Mouse (Mus musculus) Patski (cell line): ENCODE measurements around the gene Edem1. TPM values are rescaled to one million over a fixed set of nuclear protein-coding genes. Genes with fewer than 3 reads are reported as not detected.

Experiments
- ATAC-seq: fragments of 100-300 bp; one replicate; pipeline ENCODE4 v1.8.0; 2021
- CTCF ChIA-PET: fragments of 350-600 bp; sonication (Branson Sonifier 250); formaldehyde crosslinking; loops from one replicate; lab custom pipeline; 2022; ENCODE audit warnings: inconsistent platforms; lab: Charles Lee
- POLR2A ChIA-PET: fragments of 350-600 bp; sonication (Branson Sonifier 250); formaldehyde crosslinking; loops from one replicate; lab custom pipeline; 2022; ENCODE audit warnings: antibody characterized with exemption, inconsistent platforms; lab: Charles Lee
- DNase-seq: peaks from one replicate; pipeline ENCODE4 v3.0.0-alpha.2; 2011; ENCODE audit warnings: low read depth, low spot score
- H3K27me3 ChIP-seq: fragments of 371-371 bp; one replicate; pipeline ENCODE4 v1.5.1; 2021
- CTCF ChIP-seq: fragments of 100-300 bp; IDR thresholded peaks from one replicate; pipeline ENCODE4 v1.5.1; 2021
- in situ Hi-C: fragments of 300-500 bp; cut with MboI; formaldehyde crosslinking; loops from 3 replicates; pipeline ENCODE4 v1.11.1; 2018; ENCODE audit warnings: low pct_unique_long_range_greater_than_20kb, mixed read lengths
- polyA plus RNA-seq: library from polyadenylated mRNA; unstranded; gene quantifications from one replicate; pipeline ENCODE4 v1.2.3, GENCODE M21; 2021

Gene Edem1
- polyA plus RNA-seq, 1 experiment from 2014 or later, result 32.6 TPM

DNA sequence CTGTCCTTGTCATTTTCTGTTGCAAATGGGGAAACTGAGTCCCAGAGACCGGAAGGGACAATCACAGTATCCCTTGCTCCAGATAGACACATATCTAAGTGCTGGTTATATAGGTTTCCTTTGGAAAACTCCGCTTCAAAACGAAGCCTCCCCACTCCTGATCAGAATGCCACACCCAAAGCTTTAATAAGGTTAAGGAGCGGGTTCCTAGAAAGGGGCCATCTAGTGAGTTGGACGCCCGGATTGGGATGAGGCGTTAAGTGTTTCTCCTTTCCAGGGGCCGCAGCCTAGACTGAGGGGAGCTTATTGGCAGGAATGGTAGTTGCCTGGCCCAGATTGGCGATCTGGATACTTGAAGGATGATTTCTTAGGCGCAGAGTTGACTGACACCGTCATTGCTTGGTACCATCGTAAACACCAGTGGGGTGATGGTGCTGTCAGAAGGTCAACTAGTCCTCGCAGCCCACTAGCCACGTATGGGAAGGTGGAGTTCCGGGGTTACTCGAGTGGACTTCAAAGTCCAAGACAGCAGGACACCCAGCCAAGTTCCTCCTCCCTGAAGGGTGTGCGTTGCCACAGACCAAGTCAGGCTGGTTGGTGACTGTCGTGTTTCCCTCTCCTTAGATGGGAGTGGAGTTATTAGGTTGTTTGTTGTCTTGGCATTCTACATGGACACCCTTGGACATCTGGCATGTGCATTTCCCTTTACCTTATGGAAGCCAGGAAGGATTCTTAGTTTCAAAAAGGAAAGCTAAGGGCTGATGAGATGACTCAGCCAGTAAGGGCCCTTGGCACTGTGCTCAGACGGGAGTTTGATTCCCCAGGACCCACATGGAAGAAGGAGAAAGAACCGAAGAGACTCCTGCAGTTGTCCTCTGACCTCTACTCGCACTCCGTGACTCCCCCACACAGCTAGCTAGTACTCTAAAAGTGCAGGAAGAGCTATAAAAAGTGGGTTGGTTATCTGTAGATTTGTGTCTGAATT lies 1.2 kb downstream of the Edem1 start:
- ATAC-seq (no peak), DNase-seq (no peak)
- CTCF ChIA-PET, result interaction anchor here (0.7 to 1.5 kb wide), 5 partner anchors 14 to 30 kb away, joined by 3 to 4 read pairs (median 3); no protein-coding TSS in a partner anchor
- in situ Hi-C loops, result no loop called here
- TF ChIP-seq CTCF, result no peak
- POLR2A ChIA-PET, result no interaction called here
- H3K27me3 ChIP-seq, result no peaks in the 10 kb centered on the region

DNA sequence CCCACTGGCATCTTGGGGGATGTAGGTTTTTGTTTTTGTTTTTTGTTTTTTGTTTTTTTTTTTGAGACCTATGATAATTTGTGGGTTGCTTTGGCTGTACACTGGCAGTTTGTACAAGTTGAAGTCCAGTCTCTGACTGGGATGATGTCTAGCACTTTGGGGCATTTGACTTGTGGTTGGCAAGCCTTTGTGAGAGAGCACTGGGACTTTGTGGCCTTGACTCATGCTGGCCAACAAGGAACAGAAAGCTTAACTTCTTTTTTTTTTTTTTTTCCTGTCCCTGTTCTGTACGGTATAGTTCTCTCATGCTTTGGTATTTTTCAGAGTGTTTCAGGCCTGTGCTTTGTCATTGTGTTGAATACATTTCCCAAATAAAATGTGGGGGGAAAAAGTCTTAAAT lies 3.7 kb downstream of the Edem1 start:
- ATAC-seq (no peak), DNase-seq (no peak)
- ChIA-PET CTCF (interaction anchor here (0.9 kb wide), 1 partner anchor 11 kb away, joined by 3 read pairs; no protein-coding TSS in a partner anchor), POLR2A (no interaction called here)
- in situ Hi-C loops, result no loop called here
- H3K27me3 ChIP-seq, result no peaks in the 10 kb centered on the region
- TF ChIP-seq CTCF, result no peak

DNA sequence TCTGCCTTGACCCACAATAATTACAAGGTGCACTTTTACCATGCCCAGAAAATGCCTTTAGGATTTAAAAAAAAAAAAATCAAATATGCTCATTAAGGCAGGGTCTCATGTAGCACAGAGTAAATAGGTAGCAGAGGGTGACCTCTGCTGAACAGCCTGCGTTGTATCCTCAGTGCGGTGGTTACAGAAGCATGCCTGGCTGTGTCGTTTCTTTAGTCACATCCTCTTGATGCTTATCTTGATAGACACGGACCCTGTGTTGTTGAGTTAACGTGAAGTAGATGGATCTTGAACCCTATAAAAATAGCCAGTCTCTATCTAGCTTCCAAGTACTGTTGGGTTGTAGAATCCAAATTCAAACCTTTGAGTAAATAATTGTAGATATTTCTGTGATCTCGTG lies 4.5 kb downstream of the Edem1 start:
- DNase-seq, result no peak
- in situ Hi-C loops, result no loop called here
- no peaks in the 10 kb centered on the region for H3K27me3 ChIP-seq
- ChIA-PET POLR2A (no interaction called here), CTCF (interaction anchor here (2.1 kb wide), 1 partner anchor 10 kb away, joined by 7 read pairs; no protein-coding TSS in a partner anchor)
- no peak for ATAC-seq
- TF ChIP-seq CTCF, result no peak

DNA sequence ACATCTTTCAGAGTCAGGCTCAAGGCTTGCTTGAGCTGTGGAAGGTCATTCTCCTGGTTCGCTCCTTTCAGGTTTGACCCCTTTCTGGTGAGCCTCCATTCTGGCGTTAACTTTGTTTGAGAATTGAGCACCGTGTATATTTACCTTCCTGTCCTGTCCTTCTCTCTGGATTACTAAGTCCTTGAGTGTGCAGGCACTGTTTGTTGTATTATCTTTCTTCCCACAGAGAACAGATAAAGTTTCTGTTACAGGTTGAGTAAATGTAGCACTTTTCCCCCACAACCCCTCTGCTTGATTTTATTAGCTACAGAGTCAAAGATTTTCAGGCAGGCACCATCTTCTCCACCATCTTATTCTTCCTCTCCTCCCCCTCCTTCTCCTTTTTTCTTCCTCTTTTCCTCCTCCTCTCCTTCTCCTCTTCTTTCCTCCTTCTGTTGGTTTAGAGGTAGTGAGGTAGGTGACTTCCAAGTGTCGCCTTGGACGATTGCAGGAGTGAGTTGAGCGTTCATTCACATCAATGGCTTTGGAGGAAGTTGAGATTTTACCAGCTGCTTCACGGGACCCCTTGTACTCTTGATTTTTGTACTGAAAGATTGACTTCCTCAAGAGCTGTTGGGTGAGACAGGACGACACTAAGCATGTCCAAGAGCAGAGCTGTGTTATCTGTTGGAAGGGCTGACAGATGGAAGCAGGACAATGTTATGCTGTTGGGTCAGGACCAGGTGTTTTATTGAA lies 5.7 kb downstream of the Edem1 start:
- ChIA-PET CTCF (interaction anchor here (1.5 to 2.1 kb wide), 2 partner anchors 9 to 10 kb away, joined by 3 to 7 read pairs; no protein-coding TSS in a partner anchor), POLR2A (no interaction called here)
- DNase-seq, result no peak
- TF ChIP-seq CTCF, result no peak
- no peaks in the 10 kb centered on the region for H3K27me3 ChIP-seq
- in situ Hi-C loops, result no loop called here
- no peak for ATAC-seq

DNA sequence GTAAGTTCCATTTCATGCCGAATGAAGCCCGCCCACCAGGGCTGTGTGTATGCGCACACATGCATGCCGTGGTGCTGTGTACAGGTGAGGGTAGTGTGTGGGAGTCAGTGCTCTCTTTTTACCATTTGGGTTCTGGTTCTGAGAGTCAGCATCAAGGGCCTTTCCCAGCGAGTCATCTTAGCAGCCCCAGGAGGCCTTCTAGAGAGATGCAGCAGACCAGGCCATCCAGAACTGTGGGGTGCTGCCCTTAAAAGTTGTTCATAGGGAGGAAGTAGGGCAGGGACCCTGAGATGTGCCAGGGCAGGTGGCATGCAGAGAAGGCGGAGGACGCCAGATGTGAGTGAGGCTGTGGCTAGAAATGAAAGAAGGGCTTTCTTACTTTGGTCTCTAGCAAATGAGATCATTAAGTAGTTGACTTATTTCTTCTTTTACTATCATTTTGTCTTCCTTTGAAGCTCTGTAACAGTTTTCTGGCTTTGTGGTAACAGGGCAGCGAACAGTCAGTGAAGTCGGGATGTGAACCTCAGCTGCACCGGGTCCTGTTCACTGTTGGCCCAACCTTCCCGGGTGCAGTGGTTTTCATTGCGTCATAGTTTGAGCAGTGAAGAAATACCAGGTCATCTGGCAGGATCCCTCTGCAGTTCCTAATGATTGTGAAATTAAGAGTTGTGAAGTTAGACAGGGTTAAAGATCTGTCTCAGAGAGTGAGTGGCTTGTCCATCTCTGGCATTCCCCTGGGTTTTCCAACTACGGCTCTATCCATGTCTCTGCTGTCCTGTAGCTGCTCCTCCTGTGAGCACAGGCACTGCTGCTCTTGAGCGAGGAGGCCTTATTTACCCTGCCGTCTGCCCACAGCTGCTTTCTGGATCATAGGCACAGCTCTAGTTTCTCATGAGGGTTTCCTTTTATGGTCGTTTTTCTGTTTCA lies 7.6 kb downstream of the Edem1 start:
- ChIA-PET CTCF (no interaction called here), POLR2A (interaction anchor here (0.7 kb wide), 1 partner anchor 1950 kb away, joined by 3 read pairs; no protein-coding TSS in a partner anchor)
- ATAC-seq, result peak; percentile 44
- no peaks in the 10 kb centered on the region for H3K27me3 ChIP-seq
- no peak for DNase-seq
- TF ChIP-seq CTCF, result no peak
- in situ Hi-C loops, result no loop called here

DNA sequence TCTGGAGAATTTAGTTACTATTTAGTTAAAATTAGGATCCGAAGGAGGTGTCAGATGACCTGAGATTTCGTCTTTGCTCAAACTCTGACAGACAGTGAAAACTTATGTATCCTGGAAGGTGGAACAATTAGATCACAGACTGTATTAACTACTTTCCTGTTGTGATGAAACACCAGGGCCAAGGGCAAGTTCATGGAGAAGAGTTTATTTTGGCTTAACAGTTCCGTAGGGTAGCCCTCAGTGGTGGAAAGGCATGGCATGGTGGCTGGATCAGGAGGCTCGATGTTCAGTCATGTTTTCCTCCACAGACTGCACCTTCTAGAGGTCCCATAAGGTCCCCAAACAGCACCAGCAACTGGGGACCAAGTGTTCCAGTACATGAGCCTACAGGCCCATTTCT lies 8.6 kb downstream of the Edem1 start:
- DNase-seq (no peak), ATAC-seq (no peak)
- POLR2A ChIA-PET, result no interaction called here
- CTCF ChIA-PET, result interaction anchor here (1.1 to 1.7 kb wide), 2 partner anchors 15 to 18 kb away, joined by 4 to 6 read pairs; no protein-coding TSS in a partner anchor
- in situ Hi-C loops, result no loop called here
- H3K27me3 ChIP-seq, result no peaks in the 10 kb centered on the region
- TF ChIP-seq CTCF, result no peak

DNA sequence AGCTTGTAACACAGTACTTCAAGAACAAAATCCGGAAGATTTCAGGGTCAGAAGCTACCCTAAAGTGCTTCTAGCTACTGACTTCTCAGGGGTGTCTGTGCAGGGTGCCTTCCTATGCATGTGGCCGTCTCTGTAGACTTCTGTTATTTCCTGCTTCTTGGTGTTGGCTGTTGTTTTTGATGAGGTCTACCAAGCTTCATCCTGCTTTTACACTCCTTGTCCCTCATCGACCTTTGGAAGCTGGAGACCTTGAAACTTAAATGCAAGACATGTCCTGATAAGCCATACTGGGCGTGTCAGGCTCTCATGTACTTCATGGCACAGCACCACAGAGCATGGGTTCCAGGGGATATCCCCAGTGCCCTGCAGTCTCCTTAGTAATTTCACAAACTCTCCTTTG lies 9.5 kb downstream of the Edem1 start:
- DNase-seq (no peak), ATAC-seq (no peak)
- in situ Hi-C loops, result no loop called here
- no peaks in the 10 kb centered on the region for H3K27me3 ChIP-seq
- TF ChIP-seq CTCF, result no peak
- ChIA-PET CTCF (interaction anchor here (1.1 to 1.7 kb wide), 2 partner anchors 14 to 17 kb away, joined by 4 to 6 read pairs; no protein-coding TSS in a partner anchor), POLR2A (no interaction called here)

DNA sequence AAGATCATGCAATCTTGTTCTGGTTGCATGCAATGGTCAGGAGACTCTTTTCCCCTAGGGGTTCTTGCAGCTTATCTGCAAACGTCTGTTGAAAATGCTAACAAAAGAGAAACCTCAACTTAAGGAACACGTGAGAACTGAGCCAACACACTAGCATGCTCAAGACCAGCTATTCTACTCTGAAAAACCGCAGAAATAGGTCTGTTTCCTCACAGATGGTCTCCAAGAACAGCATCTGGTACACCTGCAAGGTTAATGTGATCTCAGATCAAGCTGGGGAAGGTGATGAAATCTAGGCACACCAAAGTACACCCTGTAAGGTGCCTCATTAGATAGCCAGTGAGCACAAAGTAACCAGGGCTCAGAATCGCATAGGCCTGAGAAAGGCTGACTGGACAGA lies 11.0 kb downstream of the Edem1 start:
- ATAC-seq (no peak), DNase-seq (no peak)
- ChIA-PET CTCF (no interaction called here), POLR2A (no interaction called here)
- TF ChIP-seq CTCF, result no peak
- in situ Hi-C loops, result no loop called here
- no peaks in the 10 kb centered on the region for H3K27me3 ChIP-seq

DNA sequence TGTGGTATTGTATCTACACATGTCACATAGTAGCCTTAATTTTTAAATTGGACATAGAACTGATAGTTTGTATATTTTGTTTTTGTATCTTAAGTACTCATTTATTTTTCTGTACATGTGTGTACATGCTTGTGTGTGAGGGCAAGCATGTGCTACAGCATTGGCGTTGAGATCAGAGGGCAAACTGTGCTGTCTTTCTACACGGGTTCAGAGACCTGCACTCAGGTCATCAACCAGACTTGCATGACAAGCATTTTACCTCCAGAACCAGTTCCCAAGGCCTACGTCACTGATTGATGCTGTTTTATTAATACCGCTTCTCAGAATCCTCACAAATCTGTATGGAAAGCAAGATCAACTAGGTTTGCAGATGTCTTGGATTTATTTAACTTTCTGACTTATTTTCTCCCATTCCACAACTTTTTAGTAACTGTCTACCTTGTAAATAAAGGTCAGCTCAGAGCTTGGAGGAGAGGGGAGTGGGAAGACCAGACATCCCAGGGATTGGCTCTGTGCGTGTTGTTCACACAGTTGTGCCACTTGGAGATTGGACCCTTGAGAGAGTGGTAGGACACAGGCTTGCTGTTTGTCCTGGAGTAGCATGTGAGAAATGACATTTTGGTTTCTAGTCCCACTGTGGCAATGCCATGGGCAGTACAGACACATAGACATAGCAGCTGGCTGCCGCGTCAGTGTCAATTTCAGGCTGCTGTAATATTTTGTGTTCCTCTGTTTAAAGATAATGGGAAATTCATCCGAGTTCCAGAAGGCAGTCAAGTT lies 12.6 kb downstream of the Edem1 start:
- POLR2A ChIA-PET, result no interaction called here
- in situ Hi-C loops, result no loop called here
- CTCF ChIA-PET, result no interaction called here
- DNase-seq (no peak), ATAC-seq (no peak)
- H3K27me3 ChIP-seq, result no peaks in the 10 kb centered on the region
- TF ChIP-seq CTCF, result no peak
